Mouse (Mus musculus): Measurements from ENCODE around the gene Xxylt1.

GRCm38 (mm10) chr16:30937665-30938064 is 143.6 kb downstream of the Xxylt1 start:
- TF ChIP-seq POLR2A (IDR thresholded peaks at IDR 0.05; ENCODE audit: extremely low read depth, insufficient read depth, low read length) (no peak), CTCF (IDR thresholded peaks at IDR 0.05; ENCODE audit: extremely low read depth, insufficient read depth, low read length) (no peak)
